Mouse (Mus musculus) brain, adult 10 weeks (tissue): Measurements from ENCODE around the gene Sprr4. TPM values are rescaled to one million over a fixed set of nuclear protein-coding genes. Genes with fewer than 3 reads are reported as not detected.

ENCODE experiments used
- polyA plus RNA-seq: library from polyadenylated mRNA; stranded (reverse); fragments of 350-450 nt; fragmentation: Illumina TruSeq; extraction: RNeasy Lipid Tissue Mini Kit (QIAGEN cat#74804); gene quantifications from one replicate; pipeline ENCODE4 v1.2.3, GENCODE M21; 2015; ENCODE audit warnings: low read depth, low replicate concordance

Gene Sprr4
- polyA plus RNA-seq, result not detected

DNA sequence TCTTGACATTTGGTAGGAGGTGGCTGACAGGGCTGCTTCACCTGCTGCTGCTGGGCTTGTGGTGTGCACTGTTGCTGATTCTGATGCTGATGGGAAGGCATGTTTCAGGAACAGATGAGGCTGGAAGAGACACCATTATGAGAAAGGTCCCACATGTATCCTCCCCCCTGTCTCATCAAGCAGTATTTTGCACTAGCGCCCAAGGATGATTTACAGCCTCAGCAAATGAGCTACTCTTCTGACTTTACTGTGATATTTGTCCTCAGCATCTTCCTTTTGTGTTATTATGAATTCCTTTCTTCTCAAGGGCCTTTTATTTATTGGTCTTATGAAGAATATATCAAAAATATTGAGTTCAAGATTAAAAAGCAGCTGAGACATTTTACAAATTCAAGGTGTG, at the start of gene Sprr4:
TSS of gene Sprr4 (minus strand) at position 101 of the 400 bp plus-strand sequence.

DNA sequence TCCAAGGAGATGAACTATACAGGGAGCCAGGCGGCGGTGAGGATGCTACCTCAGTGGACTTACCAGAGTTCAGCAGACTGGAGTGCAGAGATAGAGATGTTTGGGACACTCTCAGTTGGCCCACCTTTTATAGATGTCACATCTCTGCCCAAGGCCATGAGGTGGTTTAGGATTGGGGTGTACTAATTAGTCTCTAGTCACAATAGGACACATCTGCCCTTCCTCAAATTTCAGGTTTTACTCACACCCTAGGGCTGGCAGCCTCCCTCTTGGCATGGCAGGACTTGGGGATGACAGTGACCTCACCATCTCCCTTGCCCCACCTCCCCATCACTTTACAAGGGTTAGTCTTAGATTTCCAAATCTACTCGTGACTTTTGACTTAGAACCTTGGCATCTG, 34.1 kb upstream of the Sprr4 start, which contains the start of gene 2310046K23Rik:
TSS of gene 2310046K23Rik (minus strand) at position 101 of the 400 bp plus-strand sequence.

DNA sequence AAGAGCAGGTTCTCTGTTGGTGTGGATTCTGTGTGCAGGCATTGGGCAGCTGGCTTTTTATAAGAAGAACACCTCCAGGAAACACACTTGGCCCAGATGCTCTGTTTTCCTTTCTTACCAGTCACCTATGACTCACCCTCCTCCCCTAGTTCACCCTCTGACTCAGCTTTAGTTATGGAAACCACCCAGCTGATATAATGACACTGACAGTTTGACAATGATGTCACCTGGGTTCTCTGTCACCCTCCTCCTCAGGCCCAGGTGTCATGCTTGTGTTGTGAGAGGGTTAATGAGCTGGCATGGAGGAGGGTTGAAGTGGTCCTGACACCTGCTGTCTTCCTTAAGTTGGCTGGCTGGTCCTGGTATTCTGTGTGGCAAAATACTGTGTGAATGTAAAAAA, 14.4 kb downstream of the Sprr4 start, which contains the start of gene Sprr1a:
TSS of gene Sprr1a (minus strand) at position 33 of the 400 bp plus-strand sequence.

DNA sequence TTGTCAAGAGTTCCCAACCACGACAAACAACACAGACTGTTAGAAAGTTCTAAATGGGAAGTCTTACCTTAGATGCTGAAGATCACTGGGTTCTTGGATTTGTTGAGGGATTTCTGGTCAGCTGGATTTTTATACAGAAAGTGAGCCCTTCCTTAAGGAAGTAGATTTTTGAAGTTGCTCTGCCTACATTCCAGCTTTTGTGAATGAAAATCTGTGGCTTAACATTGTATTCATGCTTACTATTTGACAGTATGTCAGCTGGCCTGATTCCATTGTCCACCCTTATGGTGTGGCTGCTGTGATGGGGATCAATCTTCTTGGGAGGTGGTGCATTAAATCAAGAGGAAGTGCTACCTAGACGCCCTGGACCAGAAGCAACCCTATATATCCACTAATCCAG, 41.7 kb downstream of the Sprr4 start, which contains the start of gene Sprr3:
TSS of gene Sprr3 (minus strand) at position 101 of the 400 bp plus-strand sequence.

Other genes starting within 250 kb of the Sprr4 start
- gene Sprr2a3, start 215.1 kb downstream of the Sprr4 start, polyA plus RNA-seq, result not detected
- not detected for gene Sprr2b, start 183.9 kb downstream of the Sprr4 start, polyA plus RNA-seq
- not detected for gene Sprr2d, start 161.4 kb downstream of the Sprr4 start, polyA plus RNA-seq
- gene Sprr2e, start 148.3 kb downstream of the Sprr4 start, polyA plus RNA-seq, result not detected
- gene Sprr2f, start 135.3 kb downstream of the Sprr4 start, polyA plus RNA-seq, result not detected
- gene Sprr2h, start 114.8 kb downstream of the Sprr4 start, polyA plus RNA-seq, result not detected
- not detected for gene Sprr2i, start 92.5 kb downstream of the Sprr4 start, polyA plus RNA-seq
- gene Sprr2j-ps, start 82.4 kb downstream of the Sprr4 start, polyA plus RNA-seq, result not detected
- gene Gm9774, start 71.1 kb downstream of the Sprr4 start, polyA plus RNA-seq, result 4.1 TPM
- not detected for gene Sprr2k, start 67.9 kb downstream of the Sprr4 start, polyA plus RNA-seq
- gene Sprr1b, start 61.7 kb downstream of the Sprr4 start, polyA plus RNA-seq, result not detected
- gene Sprr3, start 41.8 kb downstream of the Sprr4 start, polyA plus RNA-seq, result not detected
- not detected for gene Sprr1a, start 14.6 kb downstream of the Sprr4 start, polyA plus RNA-seq
- gene 2310046K23Rik, start 34.0 kb upstream of the Sprr4 start, polyA plus RNA-seq, result not detected
- not detected for gene Ivl, start 73.2 kb upstream of the Sprr4 start, polyA plus RNA-seq
- not detected for gene Smcp, start 88.5 kb upstream of the Sprr4 start, polyA plus RNA-seq
- not detected for gene 2210017I01Rik, start 107.0 kb upstream of the Sprr4 start, polyA plus RNA-seq
- not detected for gene Lce6a, start 121.2 kb upstream of the Sprr4 start, polyA plus RNA-seq
- not detected for gene Lce1a1, start 147.8 kb upstream of the Sprr4 start, polyA plus RNA-seq
- gene Lce1b, start 156.4 kb upstream of the Sprr4 start, polyA plus RNA-seq, result not detected
- not detected for gene Lce1a2, start 169.8 kb upstream of the Sprr4 start, polyA plus RNA-seq
- not detected for gene Lce1c, start 178.8 kb upstream of the Sprr4 start, polyA plus RNA-seq
- not detected for gene Lce1d, start 186.7 kb upstream of the Sprr4 start, polyA plus RNA-seq
- gene Lce1e, start 208.6 kb upstream of the Sprr4 start, polyA plus RNA-seq, result not detected
- not detected for gene Lce1f, start 219.9 kb upstream of the Sprr4 start, polyA plus RNA-seq
- not detected for gene Gm38119, start 238.6 kb upstream of the Sprr4 start, polyA plus RNA-seq